22 mouse cellular contexts compared by ENCODE assay signal in genomic region chr9:121762761-121763160, GRCm38 (mm10). TPM values are rescaled to one million over a fixed set of nuclear protein-coding genes. Genes with fewer than 3 reads are reported as not detected.
DNase-seq lines count a peak whose midpoint lies in the region; ATAC-seq and TF ChIP-seq lines count a peak whose summit lies in the region.
"Had no signal": no experiment of that assay in that cellular context is flagged by ENCODE, and none has a peak within 500 bp of the region (broad histone marks: within the 10 kb centered on the region; RNA-seq: fewer than 3 reads in every experiment).

No protein-coding gene starts in this region.

- H3K4me1 ChIP-seq in forebrain, embryonic 11.5 days (replicated peaks; ENCODE audit: control insufficient read depth, insufficient read depth, low read length), result peaks cover 16% of the 10 kb centered on the region
- peaks cover 15% of the 10 kb centered on the region for H3K4me1 ChIP-seq in forebrain, postnatal 0 days (ENCODE audit: insufficient read depth)
- H3K4me1 ChIP-seq in embryonic facial prominence, embryonic 10.5 days, result peaks cover 52% of the 10 kb centered on the region
- H3K4me1 ChIP-seq in midbrain, embryonic 13.5 days (replicated peaks), result peaks cover 32% of the 10 kb centered on the region

- H3K4me2 ChIP-seq in forebrain, embryonic 11.5 days (ENCODE audit: low read depth, low read length, severe bottlenecking), result no peak overlapping the region
- no peak overlapping the region for H3K4me2 ChIP-seq in forebrain, postnatal 0 days (ENCODE audit: low read depth)
- no peak overlapping the region for H3K4me2 ChIP-seq in midbrain, embryonic 13.5 days (replicated peaks)
- H3K4me2 ChIP-seq: hindbrain, embryonic 15.5 days; limb, embryonic 15.5 days; neural tube, embryonic 13.5 days had no signal

- no peaks in the 10 kb centered on the region; the same call in 1 of the 2 replicates for H3K36me3 ChIP-seq in forebrain, embryonic 11.5 days (ENCODE audit: control insufficient read depth, insufficient read depth, low read length)
- peaks cover 41% of the 10 kb centered on the region for H3K36me3 ChIP-seq in forebrain, postnatal 0 days (ENCODE audit: insufficient read depth)
- H3K36me3 ChIP-seq in embryonic facial prominence, embryonic 10.5 days (replicated peaks), result peaks cover 63% of the 10 kb centered on the region
- H3K36me3 ChIP-seq in midbrain, embryonic 13.5 days, result peaks cover 58% of the 10 kb centered on the region

- ATAC-seq in forebrain, embryonic 11.5 days (replicated peaks; ENCODE audit: low FRiP score), result no peak
- no peak for ATAC-seq in forebrain, postnatal 0 days
- ATAC-seq in midbrain, embryonic 13.5 days, result no peak
- ATAC-seq: forebrain, embryonic 16.5 days; liver, postnatal 0 days had no signal

- no peak overlapping the region for H3K9ac ChIP-seq in forebrain, embryonic 11.5 days (ENCODE audit: low read length)
- no peak overlapping the region for H3K9ac ChIP-seq in forebrain, postnatal 0 days
- no peak overlapping the region for H3K9ac ChIP-seq in midbrain, embryonic 13.5 days (replicated peaks)
- H3K9ac ChIP-seq: hindbrain, embryonic 15.5 days; limb, embryonic 15.5 days; liver, postnatal 0 days; neural tube, embryonic 13.5 days had no signal

- TF ChIP-seq CTCF in forebrain, postnatal 0 days (IDR thresholded peaks at IDR 0.05; ENCODE audit: low read depth), result no peak

- H3K4me3 ChIP-seq in forebrain, embryonic 11.5 days (ENCODE audit: low read depth, low read length), result no peak overlapping the region
- H3K4me3 ChIP-seq in forebrain, postnatal 0 days (ENCODE audit: low read depth, low read length), result no peak overlapping the region
- no peak overlapping the region for H3K4me3 ChIP-seq in embryonic facial prominence, embryonic 10.5 days
- H3K4me3 ChIP-seq in midbrain, embryonic 13.5 days (replicated peaks), result no peak overlapping the region
- H3K4me3 ChIP-seq: hindbrain, embryonic 15.5 days; limb, embryonic 15.5 days; midbrain, embryonic 10.5 days; neural tube, embryonic 13.5 days had no signal

- DNase-seq in forebrain, embryonic 11.5 days (ENCODE audit: low spot score), result peak; percentile 51
- DNase-seq in forebrain, postnatal 0 days, result no peak
- DNase-seq in left cerebral cortex, postnatal 4 days, result peak; percentile 69
- DNase-seq in left cerebral cortex, adult 18-20 months (ENCODE audit: low spot score in 2 of 2), result no peak
- DNase-seq in ES-CJ7 (ENCODE audit: low read depth, low spot score), result peak; percentile 27
- no peak for DNase-seq in embryonic facial prominence, embryonic 10.5 days (ENCODE audit: low spot score)
- DNase-seq in kidney, adult 8-10 months, result no peak
- DNase-seq: B cell, adult 2 months; cerebellum, adult 11 months; heart, postnatal 10 days; kidney, adult 11 months; kidney, postnatal 14 days; liver, postnatal 0 days had no signal

- H3K9me3 ChIP-seq in forebrain, embryonic 11.5 days (ENCODE audit: control insufficient read depth, low read length), result no peaks in the 10 kb centered on the region
- H3K9me3 ChIP-seq in forebrain, postnatal 0 days (ENCODE audit: low read length), result no peaks in the 10 kb centered on the region
- no peaks in the 10 kb centered on the region for H3K9me3 ChIP-seq in embryonic facial prominence, embryonic 10.5 days
- no peaks in the 10 kb centered on the region for H3K9me3 ChIP-seq in midbrain, embryonic 13.5 days
- H3K9me3 ChIP-seq: heart, embryonic 10.5 days; hindbrain, embryonic 15.5 days; limb, embryonic 15.5 days; midbrain, embryonic 10.5 days; neural tube, embryonic 13.5 days had no signal

- H3K27me3 ChIP-seq in forebrain, embryonic 11.5 days (ENCODE audit: control insufficient read depth, insufficient read depth, low read length), result no peaks in the 10 kb centered on the region
- no peaks in the 10 kb centered on the region for H3K27me3 ChIP-seq in forebrain, postnatal 0 days (ENCODE audit: insufficient read depth, low read length)
- no peaks in the 10 kb centered on the region for H3K27me3 ChIP-seq in embryonic facial prominence, embryonic 10.5 days (replicated peaks; ENCODE audit: low read depth, poor library complexity, severe bottlenecking)
- no peaks in the 10 kb centered on the region for H3K27me3 ChIP-seq in midbrain, embryonic 13.5 days
- H3K27me3 ChIP-seq: hindbrain, embryonic 15.5 days; limb, embryonic 15.5 days; neural tube, embryonic 13.5 days had no signal

- 90% methylated on average over 25 of the region's 25 CpGs for WGBS in forebrain, embryonic 11.5 days
- WGBS in forebrain, postnatal 0 days, result 90% methylated on average over 25 of the region's 25 CpGs
- 93% methylated on average over 25 of the region's 25 CpGs for WGBS in embryonic facial prominence, embryonic 10.5 days
- 88% methylated on average over 25 of the region's 25 CpGs for WGBS in midbrain, embryonic 13.5 days

- intact Hi-C loops in left cerebral cortex, postnatal 4 days (cut with DNase I), result no loop called here

- H3K27ac ChIP-seq in forebrain, embryonic 11.5 days (ENCODE audit: low read depth, low read length), result no peak overlapping the region
- H3K27ac ChIP-seq in forebrain, postnatal 0 days (ENCODE audit: low read depth, low read length), result no peak overlapping the region
- H3K27ac ChIP-seq in embryonic facial prominence, embryonic 10.5 days (replicated peaks), result 0 out of 2 replicates have a peak overlapping the region, but pooled peaks have one; percentile 24
- no peak overlapping the region for H3K27ac ChIP-seq in midbrain, embryonic 13.5 days
- H3K27ac ChIP-seq: hindbrain, embryonic 15.5 days; limb, embryonic 15.5 days; neural tube, embryonic 13.5 days had no signal

RNA-seq across cellular contexts. Expression of gene Zfp651, which starts 3.6 kb away (rescaled TPM):
- 9.4 and 12.0 TPM in 2 replicates for polyA plus RNA-seq in forebrain, embryonic 11.5 days (2014; fragmentation: Nextera tagmentation; extraction: Ambion mirVana)
- 44.6 and 48.8 TPM in 2 replicates for total RNA-seq in forebrain, postnatal 0 days (2014; rRNA removed)
- 16.3 and 17.5 TPM in 2 replicates for polyA plus RNA-seq in forebrain, postnatal 0 days (2015; fragmentation: Nextera tagmentation; extraction: Ambion mirVana)
- total RNA-seq in left cerebral cortex, postnatal 4 days (2021), result 10 to 100 TPM; 87.2 to 91.9 TPM
- 100 to 1,000 TPM; 104 to 106 TPM for total RNA-seq in left cerebral cortex, adult 18-20 months (2021)
- 5.3 and 6.4 TPM in 2 replicates for polyA plus RNA-seq in embryonic facial prominence, embryonic 10.5 days (2016; fragmentation: Nextera tagmentation; extraction: Ambion mirVana)
- polyA plus RNA-seq in midbrain, embryonic 13.5 days (2015; fragmentation: Nextera tagmentation; extraction: Ambion mirVana), result 6.7 and 12.0 TPM in 2 replicates
- total RNA-seq: monocyte, adult 5-6 weeks had no signal

RNA-seq across cellular contexts. Expression of gene Klhl40, which starts 14.6 kb away (rescaled TPM):
- polyA plus RNA-seq in forebrain, embryonic 11.5 days (2014; fragmentation: Nextera tagmentation; extraction: Ambion mirVana), result 0.08 and 0.11 TPM in 2 replicates
- total RNA-seq in forebrain, postnatal 0 days (2014; rRNA removed), result 2.7 and 2.8 TPM in 2 replicates
- 1.7 and 2.0 TPM in 2 replicates for polyA plus RNA-seq in forebrain, postnatal 0 days (2015; fragmentation: Nextera tagmentation; extraction: Ambion mirVana)
- 1 to 10 TPM; 1.3 TPM for total RNA-seq in left cerebral cortex, postnatal 4 days (2021)
- 1 to 10 TPM; 6.2 to 7.2 TPM for total RNA-seq in left cerebral cortex, adult 18-20 months (2021)
- 0.17 and 0.26 TPM in 2 replicates for polyA plus RNA-seq in embryonic facial prominence, embryonic 10.5 days (2016; fragmentation: Nextera tagmentation; extraction: Ambion mirVana)
- polyA plus RNA-seq in midbrain, embryonic 13.5 days (2015; fragmentation: Nextera tagmentation; extraction: Ambion mirVana), result 0.43 and 0.69 TPM in 2 replicates
- total RNA-seq: monocyte, adult 5-6 weeks had no signal

RNA-seq across cellular contexts. Expression of gene Hhatl, which starts 29.5 kb away (rescaled TPM):
- 0.11 TPM in 1 of 2 replicates, not detected in the other for polyA plus RNA-seq in forebrain, embryonic 11.5 days (2014; fragmentation: Nextera tagmentation; extraction: Ambion mirVana)
- 0.15 and 1.2 TPM in 2 replicates for total RNA-seq in forebrain, postnatal 0 days (2014; rRNA removed)
- polyA plus RNA-seq in forebrain, postnatal 0 days (2015; fragmentation: Nextera tagmentation; extraction: Ambion mirVana), result 0.15 and 0.39 TPM in 2 replicates
- under 1 TPM in 1 of 2 experiments, not detected in 1; 0.93 TPM for total RNA-seq in left cerebral cortex, postnatal 4 days (2021)
- total RNA-seq in left cerebral cortex, adult 18-20 months (2021), result 10 to 100 TPM; 15.4 to 25.0 TPM
- not detected in 2 replicates for polyA plus RNA-seq in embryonic facial prominence, embryonic 10.5 days (2016; fragmentation: Nextera tagmentation; extraction: Ambion mirVana)
- polyA plus RNA-seq in midbrain, embryonic 13.5 days (2015; fragmentation: Nextera tagmentation; extraction: Ambion mirVana), result 0.24 TPM in 1 of 2 replicates, not detected in the other
- total RNA-seq: adrenal gland, adult 18-20 months; monocyte, adult 5-6 weeks had no signal
- polyA plus RNA-seq: forebrain, embryonic 16.5 days; liver, postnatal 0 days; midbrain, embryonic 10.5 days had no signal

RNA-seq across cellular contexts. Expression of gene Nktr, which starts 43.8 kb away (rescaled TPM):
- polyA plus RNA-seq in forebrain, embryonic 11.5 days (2014; fragmentation: Nextera tagmentation; extraction: Ambion mirVana), result 61.6 and 67.5 TPM in 2 replicates
- 79.8 and 97.3 TPM in 2 replicates for total RNA-seq in forebrain, postnatal 0 days (2014; rRNA removed)
- 31.3 and 43.2 TPM in 2 replicates for polyA plus RNA-seq in forebrain, postnatal 0 days (2015; fragmentation: Nextera tagmentation; extraction: Ambion mirVana)
- 100 to 1,000 TPM; 145 to 152 TPM for total RNA-seq in left cerebral cortex, postnatal 4 days (2021)
- 100 to 1,000 TPM; 103 to 112 TPM for total RNA-seq in left cerebral cortex, adult 18-20 months (2021)
- 61.2 and 62.9 TPM in 2 replicates for polyA plus RNA-seq in embryonic facial prominence, embryonic 10.5 days (2016; fragmentation: Nextera tagmentation; extraction: Ambion mirVana)
- 69.0 and 71.1 TPM in 2 replicates for polyA plus RNA-seq in midbrain, embryonic 13.5 days (2015; fragmentation: Nextera tagmentation; extraction: Ambion mirVana)

RNA-seq across cellular contexts. Expression of gene Ss18l2, which starts 52.6 kb away (rescaled TPM):
- polyA plus RNA-seq in forebrain, embryonic 11.5 days (2014; fragmentation: Nextera tagmentation; extraction: Ambion mirVana), result 90.3 and 94.3 TPM in 2 replicates
- 69.5 and 104 TPM in 2 replicates for total RNA-seq in forebrain, postnatal 0 days (2014; rRNA removed)
- 185 and 241 TPM in 2 replicates for polyA plus RNA-seq in forebrain, postnatal 0 days (2015; fragmentation: Nextera tagmentation; extraction: Ambion mirVana)
- 10 to 100 TPM; 60.1 to 60.6 TPM for total RNA-seq in left cerebral cortex, postnatal 4 days (2021)
- 10 to 100 TPM; 73.2 to 83.3 TPM for total RNA-seq in left cerebral cortex, adult 18-20 months (2021)
- 91.0 and 92.4 TPM in 2 replicates for polyA plus RNA-seq in embryonic facial prominence, embryonic 10.5 days (2016; fragmentation: Nextera tagmentation; extraction: Ambion mirVana)
- polyA plus RNA-seq in midbrain, embryonic 13.5 days (2015; fragmentation: Nextera tagmentation; extraction: Ambion mirVana), result 146 TPM in 2 replicates

Comparison
In these comparisons a context has a peak if more than half of its experiments do, and no peak if none do; other contexts are left out.
1. DNase-seq: peak in forebrain, embryonic 11.5 days (single experiment), left cerebral cortex, postnatal 4 days (single experiment) and ES-CJ7 (single experiment); none in forebrain, postnatal 0 days (single experiment), left cerebral cortex, adult 18-20 months (0 of 2), embryonic facial prominence, embryonic 10.5 days (single experiment) and kidney, adult 8-10 months (0 of 2).